Comparison of ENCODE assay signal across 21 mouse cellular contexts in genomic region chrX:159169200-159169599, GRCm38 (mm10). TPM values are rescaled to one million over a fixed set of nuclear protein-coding genes. Genes with fewer than 3 reads are reported as not detected.
DNase-seq lines count a peak whose midpoint lies in the region; ATAC-seq lines count a peak whose summit lies in the region.
"Had no signal": no experiment of that assay in that cellular context is flagged by ENCODE, and none has a peak within 500 bp of the region (broad histone marks: within the 10 kb centered on the region; RNA-seq: fewer than 3 reads in every experiment).

No protein-coding gene starts in this region.

- no peak overlapping the region for H3K27ac ChIP-seq in kidney, embryonic 14.5 days (ENCODE audit: low read depth, low read length)
- no peak overlapping the region for H3K27ac ChIP-seq in kidney, embryonic 15.5 days
- H3K27ac ChIP-seq in kidney, embryonic 16.5 days (ENCODE audit: low read length): no peak overlapping the region

- no peaks in the 10 kb centered on the region for H3K36me3 ChIP-seq in kidney, embryonic 14.5 days (ENCODE audit: control insufficient read depth, insufficient read depth, low read length)
- H3K36me3 ChIP-seq in kidney, embryonic 15.5 days: no peaks in the 10 kb centered on the region
- no peaks in the 10 kb centered on the region for H3K36me3 ChIP-seq in kidney, embryonic 16.5 days (ENCODE audit: insufficient read depth, low read length)
- H3K36me3 ChIP-seq: G1E had no signal

- peak; percentile 57; the same call in 1 of the 2 replicates for ATAC-seq in kidney, embryonic 14.5 days (ENCODE audit: low FRiP score, low TSS enrichment)
- peak; percentile 85 for ATAC-seq in kidney, embryonic 15.5 days (replicated peaks; ENCODE audit: low FRiP score)
- ATAC-seq in kidney, embryonic 16.5 days (ENCODE audit: low FRiP score, low TSS enrichment): peak; percentile 80; the same call in 1 of the 2 replicates
- ATAC-seq: activated CD4-positive, CD25-positive, alpha-beta regulatory T cell, adult 4 months; CD4-positive, CD25-positive, alpha-beta regulatory T cell, adult 4 months; Patski had no signal

- no peak overlapping the region for H3K9ac ChIP-seq in kidney, embryonic 14.5 days (ENCODE audit: low read depth, low read length)
- H3K9ac ChIP-seq in kidney, embryonic 15.5 days: no peak overlapping the region
- H3K9ac ChIP-seq in kidney, embryonic 16.5 days (replicated peaks; ENCODE audit: low read length): no peak overlapping the region

- no peaks in the 10 kb centered on the region for H3K27me3 ChIP-seq in kidney, embryonic 14.5 days (ENCODE audit: control insufficient read depth, insufficient read depth, low read length)
- peaks cover 4% of the 10 kb centered on the region; the same call in 1 of the 2 replicates for H3K27me3 ChIP-seq in kidney, embryonic 15.5 days
- peaks cover 2% of the 10 kb centered on the region; the same call in 1 of the 2 replicates for H3K27me3 ChIP-seq in kidney, embryonic 16.5 days (ENCODE audit: insufficient read depth, low read length)
- H3K27me3 ChIP-seq: CH12.LX had no signal

- DNase-seq in kidney, adult 9 months: no peak
- DNase-seq in kidney, adult 8-10 months: no peak
- no peak for DNase-seq in kidney, postnatal 14 days
- DNase-seq: adrenal gland, adult 2 months; adrenal gland, adult 8-10 months; adrenal gland, postnatal 10 days; adrenal gland, postnatal 14 days; adrenal gland, postnatal 25 days; adrenal gland, postnatal 36 days; B cell, adult 2 months; cerebellum, adult 11 months; cerebellum, adult 11-12 months; cerebellum, adult 18-20 months had no signal

- no peaks in the 10 kb centered on the region for H3K9me3 ChIP-seq in kidney, embryonic 14.5 days (ENCODE audit: control insufficient read depth, low read length)
- H3K9me3 ChIP-seq in kidney, embryonic 15.5 days (replicated peaks): no peaks in the 10 kb centered on the region
- no peaks in the 10 kb centered on the region for H3K9me3 ChIP-seq in kidney, embryonic 16.5 days (ENCODE audit: low read length)
- H3K9me3 ChIP-seq: G1E had no signal

- no peak overlapping the region for H3K4me2 ChIP-seq in kidney, embryonic 14.5 days (replicated peaks; ENCODE audit: low read depth, low read length)
- H3K4me2 ChIP-seq in kidney, embryonic 15.5 days: no peak overlapping the region
- H3K4me2 ChIP-seq in kidney, embryonic 16.5 days (replicated peaks; ENCODE audit: low read depth, low read length): no peak overlapping the region

- H3K4me3 ChIP-seq in kidney, embryonic 14.5 days (ENCODE audit: low read length): no peak overlapping the region
- H3K4me3 ChIP-seq in kidney, embryonic 15.5 days (replicated peaks): no peak overlapping the region
- no peak overlapping the region for H3K4me3 ChIP-seq in kidney, embryonic 16.5 days (ENCODE audit: low read length)

- 71% methylated on average over 2 of the region's 2 CpGs for WGBS in kidney, embryonic 14.5 days
- WGBS in kidney, embryonic 15.5 days: 71% methylated on average over 2 of the region's 2 CpGs
- 56% methylated on average over 2 of the region's 2 CpGs for WGBS in kidney, embryonic 16.5 days

- H3K4me1 ChIP-seq in kidney, embryonic 14.5 days (ENCODE audit: control insufficient read depth, insufficient read depth, low read length): no peaks in the 10 kb centered on the region
- no peaks in the 10 kb centered on the region for H3K4me1 ChIP-seq in kidney, embryonic 15.5 days
- H3K4me1 ChIP-seq in kidney, embryonic 16.5 days (ENCODE audit: insufficient read depth, low read length): 0 out of 2 replicates have a peak, but pooled peaks cover 4% of the 10 kb centered on the region

RNA-seq across cellular contexts. Expression of gene Rps6ka3, which starts 40.9 kb away (rescaled TPM):
- 14.2 and 16.1 TPM in 2 replicates for polyA plus RNA-seq in kidney, embryonic 14.5 days (2014; fragmentation: Nextera tagmentation; extraction: Ambion mirVana)
- 7.9 and 8.1 TPM in 2 replicates for polyA plus RNA-seq in kidney, embryonic 15.5 days (2015; fragmentation: Nextera tagmentation; extraction: Ambion mirVana)
- 6.6 and 8.4 TPM in 2 replicates for polyA plus RNA-seq in kidney, embryonic 16.5 days (2015; fragmentation: Nextera tagmentation; extraction: Ambion mirVana)
